Mouse (Mus musculus) thymus, adult 18-20 months (tissue): Measurements from ENCODE around the gene Pole.

Source experiments
- DNase-seq, 2 experiments: peaks; one replicate each; pipeline ENCODE4 v3.0.0; 2022; ENCODE audit warnings: mixed read lengths in 2 of 2

Pole gene

DNA sequence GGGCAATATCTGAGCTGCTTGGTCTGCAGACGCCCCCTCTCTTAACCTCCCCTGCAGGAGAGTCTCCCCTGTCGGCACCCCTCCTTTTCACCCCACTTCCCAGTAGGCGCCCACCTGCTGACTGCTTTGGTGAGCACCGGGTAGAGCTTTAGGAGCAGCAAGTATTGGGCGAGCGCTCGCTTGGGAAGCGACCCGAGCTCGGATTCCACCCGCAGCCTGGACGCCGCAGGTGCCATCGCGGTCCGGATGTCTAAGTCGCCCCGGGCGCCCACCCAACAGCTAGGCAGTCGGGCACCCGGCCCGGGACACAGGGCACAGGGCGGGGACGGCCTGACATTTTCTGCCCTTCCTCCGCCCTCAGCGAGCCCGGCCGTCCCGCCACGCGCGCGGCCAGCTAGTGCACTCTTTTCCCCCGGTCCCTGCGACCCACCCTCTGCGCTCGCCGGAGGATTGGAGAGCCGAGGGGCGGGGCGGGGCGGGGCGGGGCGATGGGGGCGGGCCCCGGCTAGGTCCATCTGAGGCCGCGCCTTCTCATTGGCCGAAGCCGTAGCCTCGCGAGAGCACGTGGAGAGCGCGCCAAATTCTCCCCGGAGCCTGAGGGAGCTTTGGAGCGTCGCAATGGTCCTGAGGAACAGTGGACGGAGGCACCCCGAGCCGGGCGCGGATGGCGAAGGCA, at the start of gene Pole, which contains the start of gene Pxmp2:
TSS of gene Pole (plus strand) at position 537 of the 676 bp plus-strand sequence.
TSS of gene Pxmp2 (minus strand) at position 417 of the 676 bp plus-strand sequence.
- peak; percentile 70 to 74 for DNase-seq

- no peak for DNase-seq
These were observed 42.0 kb upstream of the Pole start for GRCm38 (mm10) chr5:110244091-110244490.

GRCm38 (mm10) chr5:110266941-110267340, 19.2 kb upstream of the Pole start:
- no peak for DNase-seq

- peak; percentile 70 to 72 for DNase-seq
These were observed 16.7 kb upstream of the Pole start, which contains the start of gene Pgam5 for GRCm38 (mm10) chr5:110269141-110270101. Gene Pgam5 (minus strand): TSS chr5:110269913.

DNA sequence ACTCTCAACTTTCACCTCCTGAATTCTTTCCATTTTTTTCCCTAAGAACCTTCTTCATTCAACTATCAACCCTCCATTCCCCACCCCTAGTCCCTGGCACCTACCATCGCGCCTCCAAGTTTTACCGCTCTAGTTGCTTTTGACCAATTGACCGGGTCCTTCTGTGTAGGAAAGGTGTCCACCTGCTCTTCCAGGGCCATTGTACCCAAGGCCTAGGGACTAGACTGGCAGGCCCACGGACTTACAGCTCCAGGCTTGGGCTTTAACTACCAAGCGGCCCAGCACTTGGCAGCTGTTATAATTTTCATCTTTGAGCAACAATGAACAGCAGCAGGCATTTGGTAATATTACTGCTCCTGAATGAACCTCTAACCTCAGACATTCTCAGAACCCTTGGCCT, 15.9 kb upstream of the Pole start:
- no peak for DNase-seq

DNA sequence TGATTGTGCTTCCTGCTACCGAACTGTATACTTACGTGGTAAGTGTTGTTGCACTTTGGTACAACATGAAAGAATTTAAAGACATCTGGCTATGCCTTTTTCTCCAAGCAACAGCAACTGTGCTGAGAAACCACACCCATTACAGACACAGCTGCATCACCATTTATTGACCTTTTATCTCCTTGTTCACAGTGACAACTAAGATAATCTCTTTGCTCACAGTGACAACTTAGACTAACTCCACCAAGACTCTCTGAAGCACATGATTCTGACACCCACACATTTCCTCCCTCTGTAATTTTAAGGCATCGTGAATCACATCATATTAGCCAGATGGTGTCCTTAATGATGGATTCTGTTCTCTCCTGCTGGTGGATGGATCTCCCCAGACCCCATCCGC, 12.0 kb upstream of the Pole start:
- no peak for DNase-seq

GRCm38 (mm10) chr5:110274846-110275245, 11.3 kb upstream of the Pole start:
- no peak for DNase-seq

DNA sequence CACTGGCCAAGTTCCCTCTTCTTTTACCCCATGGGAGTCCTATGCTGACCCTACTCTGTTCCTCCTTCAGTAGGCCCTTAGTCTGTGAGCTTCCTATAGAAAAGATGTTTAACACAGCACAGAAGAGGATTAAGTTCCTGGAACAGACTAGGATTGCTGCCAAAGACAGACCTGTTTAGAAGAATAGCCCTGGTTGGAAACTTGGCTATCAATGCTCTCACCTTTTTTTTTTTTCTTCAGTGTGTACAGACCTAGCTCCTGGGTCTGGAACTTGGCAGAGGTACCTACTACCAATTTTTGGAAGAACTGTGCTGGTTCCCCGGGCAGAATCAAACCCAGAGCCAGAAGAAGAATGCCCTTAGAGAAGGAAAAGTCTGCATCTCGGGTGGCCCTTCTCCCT, 9.7 kb upstream of the Pole start:
- DNase-seq: no peak

GRCm38 (mm10) chr5:110276910-110277309, 9.2 kb upstream of the Pole start:
- DNase-seq: no peak

DNA sequence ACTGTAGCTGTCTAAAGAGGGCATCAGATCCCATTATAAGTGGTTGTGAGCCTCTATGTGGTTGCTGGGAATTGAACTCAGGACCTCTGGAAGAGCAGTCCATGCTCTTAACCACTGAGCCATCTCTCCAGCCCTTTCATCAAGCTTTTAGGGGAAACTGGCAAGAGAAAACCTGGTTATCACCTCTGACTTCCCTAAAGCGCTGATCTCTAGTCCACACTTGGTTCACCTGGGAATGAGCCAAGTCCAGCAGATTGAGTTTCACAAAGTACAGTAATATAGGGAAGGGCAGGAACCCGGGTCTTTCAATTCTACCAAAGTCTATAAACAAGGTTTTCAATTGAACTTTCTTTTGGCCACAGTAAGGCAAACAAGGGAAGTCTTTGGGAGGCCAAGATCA, 4.1 kb upstream of the Pole start:
- DNase-seq: no peak

DNA sequence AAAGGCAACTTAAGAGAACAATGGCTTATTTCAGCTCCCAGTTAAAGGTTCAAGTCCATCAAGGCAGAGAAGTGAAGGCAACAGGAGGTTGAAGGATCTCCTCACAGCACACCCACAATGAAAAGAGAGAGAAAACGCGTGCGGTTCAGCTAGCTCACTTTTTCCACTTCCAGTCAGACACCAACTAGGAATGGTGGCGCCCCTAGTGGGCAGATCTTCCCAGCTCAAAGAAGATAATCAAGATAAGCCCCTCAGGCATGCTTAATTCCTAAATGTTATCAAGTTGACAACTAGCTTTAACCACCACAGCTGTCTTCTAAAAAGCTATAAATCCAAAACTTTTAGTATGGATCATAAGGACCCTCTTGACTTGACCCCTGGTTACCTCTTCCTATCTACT, 1.6 kb upstream of the Pole start:
- DNase-seq: peak; percentile 22 to 45

DNA sequence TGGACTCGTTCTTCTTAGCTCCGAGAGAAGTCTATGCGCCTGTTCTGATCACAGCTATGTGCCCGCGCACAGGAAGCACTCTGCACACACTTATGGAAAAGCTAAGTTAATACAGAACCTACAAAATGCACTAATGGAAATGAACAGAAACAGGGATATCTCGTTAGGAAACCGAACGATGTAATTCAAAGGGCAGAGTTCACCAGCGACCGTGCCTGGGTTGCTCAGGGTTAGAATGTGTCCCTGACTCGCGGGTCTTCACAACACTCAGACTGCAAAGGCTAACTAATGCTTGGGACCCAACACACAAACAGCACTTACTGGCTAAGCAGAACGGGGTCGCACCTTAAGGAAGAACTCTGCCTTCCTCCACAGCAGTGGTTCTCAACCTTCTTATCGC, 950 bp upstream of the Pole start:
- DNase-seq: no peak

- DNase-seq: no peak
These were observed 459 bp downstream of the Pole start for GRCm38 (mm10) chr5:110286446-110287083.

- no peak for DNase-seq
These were observed 974 bp downstream of the Pole start for GRCm38 (mm10) chr5:110287084-110287475.

- DNase-seq: no peak
These were observed 5.5 kb downstream of the Pole start for GRCm38 (mm10) chr5:110291649-110292048.

- no peak for DNase-seq
These were observed 10.5 kb downstream of the Pole start for GRCm38 (mm10) chr5:110296637-110297036.

- DNase-seq: no peak
These were observed 14.5 kb downstream of the Pole start for GRCm38 (mm10) chr5:110300591-110300990.

DNA sequence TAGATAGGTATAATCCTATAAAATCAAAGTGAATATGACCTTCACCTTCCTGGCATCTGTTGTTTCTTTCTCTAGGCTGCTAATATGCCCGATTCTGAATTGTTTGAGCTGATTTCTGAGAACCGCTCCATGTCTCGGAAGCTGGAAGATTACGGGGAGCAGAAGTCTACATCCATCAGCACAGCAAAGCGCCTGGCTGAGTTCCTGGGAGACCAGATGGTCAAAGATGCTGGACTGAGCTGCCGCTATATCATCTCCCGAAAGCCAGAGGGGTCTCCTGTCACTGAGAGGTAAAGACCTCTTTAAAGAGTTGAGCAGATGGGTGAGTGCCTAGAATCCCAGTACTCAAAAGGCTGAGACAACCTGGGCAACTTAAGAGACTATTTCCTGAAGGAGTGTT, 22.8 kb downstream of the Pole start:
- DNase-seq: no peak

GRCm38 (mm10) chr5:110313127-110313526, 27.0 kb downstream of the Pole start:
- no peak for DNase-seq

DNA sequence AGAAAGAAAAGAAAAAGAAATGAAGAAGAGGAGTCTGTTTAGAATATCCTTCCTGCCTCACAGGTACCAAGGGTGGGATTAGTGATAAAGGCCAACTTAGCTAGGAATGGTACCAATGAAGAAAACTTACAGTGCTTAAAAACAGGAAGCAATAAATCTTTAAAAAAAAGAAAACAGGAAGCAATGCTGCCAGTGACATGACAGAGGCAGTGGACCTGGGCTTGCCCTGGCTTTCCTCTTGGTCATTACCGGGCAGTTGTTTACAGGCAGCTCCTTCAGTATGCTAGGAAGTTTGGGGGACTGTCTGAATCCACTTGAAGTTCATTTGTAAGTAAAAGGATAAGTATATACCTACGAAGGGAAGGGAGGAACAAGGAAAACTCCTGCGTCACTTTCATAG, 44.4 kb downstream of the Pole start:
- no peak for DNase-seq

GRCm38 (mm10) chr5:110338792-110339191, 52.7 kb downstream of the Pole start:
- DNase-seq: no peak

DNA sequence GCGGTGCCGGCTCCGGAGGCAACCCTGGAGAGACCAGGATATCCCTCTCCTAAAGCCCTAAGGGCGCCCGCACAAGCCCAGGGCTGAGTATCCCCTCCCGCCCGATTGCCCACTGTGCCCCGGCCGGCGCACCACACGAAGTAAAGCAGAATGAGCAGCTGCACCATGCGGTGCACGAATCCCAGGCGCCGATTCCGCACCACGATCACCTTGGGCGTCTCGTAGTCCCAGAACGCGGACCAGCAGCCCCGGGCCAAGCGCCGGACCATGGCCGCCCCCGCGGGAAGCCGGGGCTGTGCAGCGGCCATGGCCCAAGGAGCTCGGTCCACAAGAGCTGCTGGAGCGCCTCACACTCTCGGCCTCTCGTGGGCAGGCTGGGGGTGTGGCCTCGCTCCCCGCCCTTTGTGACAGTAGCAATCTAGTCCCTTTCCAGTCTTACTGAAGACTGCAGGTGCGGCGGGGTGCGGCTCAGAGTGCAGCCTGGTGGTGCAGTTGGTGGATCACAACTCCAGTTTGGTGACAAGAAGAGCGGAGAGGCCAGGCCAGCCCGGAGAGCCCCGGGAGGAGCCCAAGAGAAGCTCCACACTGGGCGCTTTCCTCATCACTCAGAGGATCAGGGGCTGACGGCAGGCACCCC, 56.7 kb downstream of the Pole start, which contains the start of gene P2rx2:
TSS of gene P2rx2 (minus strand) at position 565 of the 637 bp plus-strand sequence.
- DNase-seq: peak in 1 of 2 experiments; percentile 14

DNA sequence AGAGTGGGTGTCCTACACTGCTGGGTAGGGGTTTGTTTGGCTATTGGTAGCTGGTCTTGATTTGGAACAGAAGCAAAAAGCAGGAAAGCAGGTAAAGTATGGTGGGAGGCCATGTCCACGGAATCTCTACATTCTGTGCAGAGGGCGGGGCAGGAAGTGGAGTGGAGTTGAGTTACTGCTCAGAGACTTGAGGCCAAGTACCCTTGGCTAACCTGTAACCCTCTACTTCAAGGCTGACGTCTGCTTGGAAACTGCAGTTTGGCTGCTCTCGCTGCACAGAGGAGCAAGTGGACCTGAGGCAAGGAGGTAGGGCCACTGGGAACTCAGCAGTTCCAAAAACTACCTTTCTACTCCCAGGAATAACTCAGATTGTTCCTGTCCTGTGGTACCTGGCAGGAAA, 58.4 kb downstream of the Pole start, which contains the start of gene Lrcol1:
TSS of gene Lrcol1 (plus strand) at position 207 of the 400 bp plus-strand sequence.
- no peak for DNase-seq
